Mouse (Mus musculus) small intestine, adult 2 months (tissue): ENCODE results near the gene Cntn4. TPM values are rescaled to one million over a fixed set of nuclear protein-coding genes. Genes with fewer than 3 reads are reported as not detected.

ENCODE experiments used
- H3K27ac ChIP-seq: fragments of 200-500 bp; 2 replicates; pipeline ENCODE4 v1.5.1; 2012; ENCODE audit warnings: low read depth, low read length, control low read depth, inconsistent platforms; ENCODE audit not compliant: insufficient read depth
- H3K27me3 ChIP-seq: fragments of 200-500 bp; 2 replicates; pipeline ENCODE4 v1.6.1; 2012; ENCODE audit warnings: mild to moderate bottlenecking, moderate library complexity, low read length, inconsistent platforms; ENCODE audit not compliant: control insufficient read depth, insufficient read depth
- H3K36me3 ChIP-seq: fragments of 200-500 bp; 2 replicates; pipeline ENCODE4 v1.6.1; 2012; ENCODE audit warnings: mild to moderate bottlenecking, low read length, control low read depth, inconsistent platforms; ENCODE audit not compliant: control insufficient read depth, insufficient read depth
- H3K4me1 ChIP-seq: fragments of 200-500 bp; 2 replicates; pipeline ENCODE4 v1.6.1; 2012; ENCODE audit warnings: low read length, inconsistent platforms, mixed read lengths; ENCODE audit not compliant: control insufficient read depth, insufficient read depth, insufficient read length
- H3K4me3 ChIP-seq: fragments of 200-500 bp; 2 replicates; pipeline ENCODE4 v1.5.1; 2012; ENCODE audit warnings: low read depth, mild to moderate bottlenecking, control low read depth, inconsistent platforms, low read length, moderate library complexity
- CTCF ChIP-seq: fragments of 200-500 bp; IDR thresholded peaks from 2 replicates; pipeline ENCODE4 v1.5.1; 2012; ENCODE audit warnings: low read depth, mild to moderate bottlenecking, control low read depth, inconsistent platforms, low read length, moderate library complexity, mixed read lengths; ENCODE audit not compliant: insufficient replicate concordance, insufficient read length; ENCODE audit errors: extremely low read depth
- POLR2A ChIP-seq: fragments of 200-500 bp; IDR thresholded peaks from 2 replicates; pipeline ENCODE4 v1.6.1; 2012; ENCODE audit warnings: low read depth, mild to moderate bottlenecking, control low read depth, inconsistent platforms, low read length, moderate library complexity
- WGBS: fragments of 180-500 bp; shearing (Covaris S2); methylation state at CpG from one replicate; pipeline ENCODE4 v1.1.7; 2018; 5-methylcytosine and 5-hydroxymethylcytosine counted together
- polyA plus RNA-seq: library from polyadenylated mRNA; depleted of rRNA; stranded (reverse); fragments of >200 nt; gene quantifications from 2 replicates; pipeline ENCODE4 v1.2.3, GENCODE M21; 2012

Cntn4 gene
- polyA plus RNA-seq, 1 experiment, result not detected

DNA sequence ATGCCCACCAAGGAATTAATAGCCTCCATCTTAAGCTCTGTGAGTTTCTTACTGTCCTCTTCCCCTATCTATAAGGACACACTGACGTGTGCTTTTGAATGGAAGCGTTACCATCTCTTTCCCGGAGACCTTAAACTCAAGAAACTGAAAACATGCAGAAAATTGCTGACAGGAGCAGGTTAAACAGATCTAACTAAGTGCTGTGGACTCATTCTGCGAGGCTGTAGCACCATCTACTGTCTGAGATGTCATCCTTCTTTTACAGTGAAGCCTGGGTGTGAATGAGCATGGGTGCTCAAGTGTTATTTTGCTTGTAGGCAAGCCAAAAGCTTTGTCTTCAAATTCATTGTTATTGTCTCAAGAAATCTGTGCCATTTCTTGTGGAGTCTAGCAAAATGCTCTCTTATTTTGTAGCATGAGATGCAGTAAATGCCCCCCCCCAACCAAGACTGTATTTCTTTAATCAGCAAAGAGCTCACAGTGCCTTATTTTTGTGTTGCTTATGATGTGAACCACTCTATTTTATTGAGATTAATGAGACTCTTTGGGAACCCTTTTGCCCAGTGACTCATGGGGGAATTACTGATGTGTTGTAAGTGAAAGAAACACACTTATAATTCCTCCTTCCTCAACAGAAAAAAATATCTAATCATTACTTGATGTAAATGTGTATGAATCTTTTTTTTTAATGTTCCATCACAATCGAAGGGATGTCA, 968.2 kb downstream of the Cntn4 start:
- H3K4me1 ChIP-seq, result no peaks in the 10 kb centered on the region
- H3K36me3 ChIP-seq, result no peaks in the 10 kb centered on the region
- no peaks in the 10 kb centered on the region for H3K27me3 ChIP-seq
- H3K27ac ChIP-seq, result no peak overlapping the region
- 33% methylated on average over 5 of the region's 5 CpGs for WGBS
- TF ChIP-seq POLR2A (no peak), CTCF (no peak)
- no peak overlapping the region for H3K4me3 ChIP-seq

- Histone ChIP-seq H3K36me3 (no peaks in the 10 kb centered on the region), H3K4me3 (no peak overlapping the region), H3K4me1 (no peaks in the 10 kb centered on the region), H3K27ac (no peak overlapping the region), H3K27me3 (no peaks in the 10 kb centered on the region)
- TF ChIP-seq POLR2A (no peak), CTCF (no peak)
- 26% methylated on average over 4 of the region's 4 CpGs for WGBS
These were observed 969.5 kb downstream of the Cntn4 start for GRCm38 (mm10) chr6:106646945-106647344.

- Histone ChIP-seq H3K36me3 (no peaks in the 10 kb centered on the region), H3K27me3 (no peaks in the 10 kb centered on the region), H3K27ac (no peak overlapping the region), H3K4me3 (no peak overlapping the region), H3K4me1 (no peaks in the 10 kb centered on the region)
- 32% methylated on average over 6 of the region's 6 CpGs for WGBS
- TF ChIP-seq CTCF (no peak), POLR2A (no peak)
These were observed 986.6 kb downstream of the Cntn4 start for GRCm38 (mm10) chr6:106663780-106664651.

DNA sequence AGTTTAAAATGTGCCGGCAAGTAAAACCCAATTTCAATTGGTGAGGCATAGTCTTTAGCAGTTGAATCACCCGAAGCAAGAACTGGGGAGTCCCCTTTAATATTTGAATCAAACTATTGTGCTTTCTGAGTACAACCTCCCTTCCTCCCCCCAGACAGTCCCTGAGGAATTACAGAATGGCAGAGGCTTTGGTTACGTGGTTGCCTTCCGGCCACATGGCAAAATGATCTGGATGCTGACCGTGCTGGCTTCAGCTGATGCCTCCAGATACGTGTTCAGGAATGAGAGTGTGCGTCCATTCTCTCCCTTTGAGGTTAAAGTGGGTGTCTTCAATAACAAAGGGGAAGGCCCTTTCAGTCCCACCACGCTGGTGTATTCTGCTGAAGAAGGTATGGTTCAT, 998.1 kb downstream of the Cntn4 start:
- WGBS, result 82% methylated on average over 8 of the region's 8 CpGs
- TF ChIP-seq POLR2A (no peak), CTCF (no peak)
- no peaks in the 10 kb centered on the region for H3K36me3 ChIP-seq
- no peak overlapping the region for H3K27ac ChIP-seq
- H3K4me1 ChIP-seq, result no peaks in the 10 kb centered on the region
- H3K4me3 ChIP-seq, result no peak overlapping the region
- H3K27me3 ChIP-seq, result no peaks in the 10 kb centered on the region

DNA sequence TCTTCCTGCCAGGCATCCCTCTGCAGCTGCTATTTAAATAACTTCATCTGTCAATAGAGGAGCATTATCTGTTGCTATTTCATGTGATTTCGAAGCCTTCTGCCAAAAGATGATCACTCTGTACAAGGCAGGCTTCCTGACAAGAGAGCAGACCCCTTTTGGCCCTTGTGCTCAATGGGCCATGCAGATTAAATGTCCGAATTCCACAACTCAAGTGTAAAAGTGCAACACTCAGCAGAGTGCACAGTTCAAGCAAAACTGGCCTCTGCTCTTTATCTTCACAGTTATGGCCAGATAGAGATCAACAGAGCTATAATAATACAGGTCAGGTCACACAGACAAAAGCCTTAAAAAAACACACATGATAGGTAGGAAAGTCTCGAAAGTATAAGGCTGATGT, 1024.5 kb downstream of the Cntn4 start:
- no peaks in the 10 kb centered on the region for H3K4me1 ChIP-seq
- H3K4me3 ChIP-seq, result no peak overlapping the region
- no peak overlapping the region for H3K27ac ChIP-seq
- no peak for TF ChIP-seq CTCF
- no peak for TF ChIP-seq POLR2A
- H3K27me3 ChIP-seq, result no peaks in the 10 kb centered on the region
- 47% methylated on average over 3 of the region's 3 CpGs for WGBS
- no peaks in the 10 kb centered on the region for H3K36me3 ChIP-seq

GRCm38 (mm10) chr6:106705506-106706035, 1028.1 kb downstream of the Cntn4 start:
- no peaks in the 10 kb centered on the region for H3K36me3 ChIP-seq
- no peak overlapping the region for H3K27ac ChIP-seq
- no peak for TF ChIP-seq CTCF
- TF ChIP-seq POLR2A, result no peak
- WGBS, result 31% methylated on average over 3 of the region's 3 CpGs
- H3K4me1 ChIP-seq, result no peaks in the 10 kb centered on the region
- H3K4me3 ChIP-seq, result no peak overlapping the region
- H3K27me3 ChIP-seq, result no peaks in the 10 kb centered on the region

DNA sequence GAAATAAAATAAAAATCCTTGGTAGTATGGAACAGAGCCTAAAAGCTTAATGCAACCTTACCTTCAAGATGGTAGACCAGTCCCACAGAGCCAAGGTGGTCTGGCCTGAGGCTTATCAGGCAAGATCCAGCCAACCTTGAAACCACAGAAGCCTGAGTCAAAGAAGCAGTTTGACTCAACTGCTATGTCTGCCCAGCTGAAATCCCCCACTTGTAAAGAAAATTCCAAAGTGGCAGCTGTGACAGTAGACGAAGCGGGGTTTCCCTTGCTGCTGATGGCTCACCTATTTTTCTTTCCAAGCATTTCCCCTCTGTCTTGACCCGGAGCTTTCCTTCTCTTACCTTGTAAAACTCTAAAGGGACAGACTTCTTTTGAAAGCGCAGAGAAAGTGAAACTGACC, 1048.2 kb downstream of the Cntn4 start:
- H3K4me1 ChIP-seq, result no peaks in the 10 kb centered on the region
- no peak overlapping the region for H3K4me3 ChIP-seq
- H3K36me3 ChIP-seq, result no peaks in the 10 kb centered on the region
- no peak overlapping the region for H3K27ac ChIP-seq
- H3K27me3 ChIP-seq, result no peaks in the 10 kb centered on the region
- WGBS, result 81% methylated on average over 4 of the region's 4 CpGs
- TF ChIP-seq CTCF (no peak), POLR2A (no peak)
